Mouse (Mus musculus) liver, embryonic 16.5 days (tissue): Measurements from ENCODE around the gene Slc25a22. TPM values are rescaled to one million over a fixed set of nuclear protein-coding genes. Genes with fewer than 3 reads are reported as not detected.

ENCODE experiments used
- ATAC-seq: fragments of 200-750 bp; cut with Nextera tagmentation; 2 replicates; pipeline ENCODE4 v1.8.0; 2017; ENCODE audit warnings: low read depth, mild to moderate bottlenecking, moderate number of reproducible peaks, moderate library complexity
- H3K27ac ChIP-seq: fragments of 300-500 bp; sonication (generic); 2 replicates; pipeline ENCODE4 v1.5.1; 2014; ENCODE audit warnings: mild to moderate bottlenecking, low read length
- H3K27me3 ChIP-seq: fragments of 300-500 bp; sonication (generic); 2 replicates; pipeline ENCODE4 v1.6.1; 2014; ENCODE audit warnings: low read depth, low read length, mixed read lengths; ENCODE audit not compliant: control insufficient read depth, insufficient read depth
- H3K36me3 ChIP-seq: fragments of 300-500 bp; sonication (generic); 2 replicates; pipeline ENCODE4 v1.6.1; 2014; ENCODE audit warnings: mild to moderate bottlenecking; ENCODE audit not compliant: control insufficient read depth, insufficient read depth
- H3K4me1 ChIP-seq: fragments of 300-500 bp; sonication (generic); 2 replicates; pipeline ENCODE4 v1.6.1; 2014; ENCODE audit warnings: low read depth, low read length, mixed read lengths; ENCODE audit not compliant: control insufficient read depth
- H3K4me2 ChIP-seq: fragments of 300-500 bp; sonication (generic); 2 replicates; pipeline ENCODE4 v1.6.1; 2014; ENCODE audit warnings: low read depth, low read length, mixed read lengths
- H3K4me3 ChIP-seq: fragments of 300-500 bp; sonication (generic); 2 replicates; pipeline ENCODE4 v1.5.1; 2014; ENCODE audit warnings: low read depth, mild to moderate bottlenecking, low read length
- H3K9ac ChIP-seq: fragments of 300-500 bp; sonication (generic); 2 replicates; pipeline ENCODE4 v1.6.1; 2014; ENCODE audit warnings: low read depth, low read length
- H3K9me3 ChIP-seq: fragments of 300-500 bp; sonication (generic); replicated peaks from 2 replicates; pipeline ENCODE4 v1.6.1; 2016; ENCODE audit warnings: low read length; ENCODE audit not compliant: control insufficient read depth
- WGBS: fragments of 180-500 bp; shearing (Covaris S2); extraction: QIAGEN DNeasy Blood & Tissue Kit; methylation state at CpG from one replicate; pipeline ENCODE4 v1.1.7; 2014; ENCODE audit not compliant: insufficient replicate concordance; 5-methylcytosine and 5-hydroxymethylcytosine counted together
- polyA plus RNA-seq: library from polyadenylated mRNA; unstranded; fragments of >200 nt; fragmentation: Nextera tagmentation; extraction: Ambion mirVana; gene quantifications from 2 replicates; pipeline ENCODE4 v1.2.1, GENCODE M21; 2015

The Slc25a22 gene
- polyA plus RNA-seq, 1 experiment from 2014 or later = 20.7 TPM

GRCm38 (mm10) chr7:141462333-141462821, 24.7 kb upstream of the Slc25a22 start:
- no peaks in the 10 kb centered on the region for H3K36me3 ChIP-seq
- ATAC-seq = no peak
- peaks cover 71% of the 10 kb centered on the region for H3K27me3 ChIP-seq
- no peak overlapping the region for H3K9ac ChIP-seq
- peaks cover 24% of the 10 kb centered on the region for H3K4me1 ChIP-seq
- WGBS = 21% methylated on average over 5 of the region's 5 CpGs
- H3K4me2 ChIP-seq = peak overlapping the region; percentile 68; the same call in 1 of the 2 replicates
- no peak overlapping the region; the same call in 1 of the 2 replicates for H3K27ac ChIP-seq
- peak overlapping the region; percentile 57 for H3K4me3 ChIP-seq
- no peaks in the 10 kb centered on the region for H3K9me3 ChIP-seq

DNA sequence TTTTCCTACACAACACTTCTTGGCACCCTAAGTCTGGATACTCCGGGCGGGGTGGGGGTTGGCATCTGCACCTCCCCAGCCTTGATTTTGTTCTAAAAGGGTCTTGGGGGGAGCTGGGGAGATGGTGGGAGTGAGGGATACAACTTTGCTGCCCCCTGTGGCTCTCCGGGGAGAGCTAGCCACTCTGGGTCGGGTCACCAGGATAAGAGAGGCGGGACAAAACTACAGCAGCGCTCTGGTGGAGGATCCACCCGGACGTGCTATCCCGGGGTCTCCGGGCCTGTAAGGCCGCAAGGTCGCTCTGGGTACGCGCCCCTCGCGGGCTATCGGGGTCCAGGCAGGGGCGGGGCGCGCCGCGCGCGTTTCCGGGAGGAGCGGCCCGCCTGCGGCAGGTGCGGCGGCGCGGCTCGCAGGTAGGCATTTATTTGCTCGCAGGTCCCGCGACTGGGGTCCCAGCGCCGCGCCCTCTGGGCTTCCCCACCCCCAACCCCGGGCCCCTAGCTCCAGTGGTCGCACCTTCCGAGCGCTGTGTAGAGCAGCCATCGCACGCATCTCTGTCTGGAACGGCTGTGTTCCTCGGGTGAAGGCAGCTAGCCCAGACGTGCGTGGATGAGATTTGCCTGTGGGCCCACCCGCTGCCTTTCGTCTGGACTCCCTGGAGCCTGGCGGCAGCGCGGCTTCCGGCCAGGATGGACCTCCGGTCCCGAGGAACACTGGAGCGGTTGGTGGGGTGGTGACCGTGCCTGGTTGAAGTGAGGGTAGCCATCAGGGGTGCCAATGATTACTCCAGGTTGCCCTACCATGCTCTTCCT, 24.0 kb upstream of the Slc25a22 start:
- Histone ChIP-seq H3K4me2 (peak overlapping the region; percentile 68), H3K27me3 (peaks cover 71% of the 10 kb centered on the region), H3K4me1 (peaks cover 20% of the 10 kb centered on the region), H3K36me3 (no peaks in the 10 kb centered on the region), H3K4me3 (peak overlapping the region; percentile 57), H3K9ac (peak overlapping the region; percentile 28; the same call in 1 of the 2 replicates), H3K9me3 (no peaks in the 10 kb centered on the region), H3K27ac (no peak overlapping the region)
- ATAC-seq = no peak
- 3% methylated on average over 55 of the region's 59 CpGs for WGBS

GRCm38 (mm10) chr7:141460391-141461113, 22.9 kb upstream of the Slc25a22 start, which contains the start of gene Cracr2b:
Gene Cracr2b (plus strand): TSS chr7:141461094.
- Histone ChIP-seq H3K36me3 (no peaks in the 10 kb centered on the region), H3K4me1 (peaks cover 28% of the 10 kb centered on the region), H3K4me2 (peak within 1 kb of the TSS; percentile 68), H3K9me3 (no peaks in the 10 kb centered on the region), H3K4me3 (peak within 1 kb of the TSS; percentile 57), H3K27ac (no peak within 1 kb of the TSS), H3K27me3 (peaks cover 59% of the 10 kb centered on the region), H3K9ac (peak within 1 kb of the TSS; percentile 28; the same call in 1 of the 2 replicates)
- ATAC-seq = no peak
- WGBS = 59% methylated on average over 15 of the region's 15 CpGs

- no peak overlapping the region for H3K9ac ChIP-seq
- H3K4me2 ChIP-seq = no peak overlapping the region
- no peak overlapping the region for H3K27ac ChIP-seq
- no peaks in the 10 kb centered on the region for H3K36me3 ChIP-seq
- H3K4me1 ChIP-seq = peaks cover 26% of the 10 kb centered on the region
- no peak overlapping the region for H3K4me3 ChIP-seq
- no peak for ATAC-seq
- WGBS = 71% methylated on average over 5 of the region's 5 CpGs
- H3K27me3 ChIP-seq = peaks cover 54% of the 10 kb centered on the region
- no peaks in the 10 kb centered on the region for H3K9me3 ChIP-seq
Observed at GRCm38 (mm10) chr7:141460001-141460390, 22.3 kb upstream of the Slc25a22 start.

GRCm38 (mm10) chr7:141459301-141459711, 21.6 kb upstream of the Slc25a22 start:
- peaks cover 47% of the 10 kb centered on the region for H3K27me3 ChIP-seq
- no peaks in the 10 kb centered on the region for H3K36me3 ChIP-seq
- H3K27ac ChIP-seq = no peak overlapping the region
- H3K4me3 ChIP-seq = no peak overlapping the region
- peaks cover 25% of the 10 kb centered on the region for H3K4me1 ChIP-seq
- H3K4me2 ChIP-seq = no peak overlapping the region
- no peak for ATAC-seq
- no peaks in the 10 kb centered on the region for H3K9me3 ChIP-seq
- 83% methylated on average over 17 of the region's 17 CpGs for WGBS
- no peak overlapping the region for H3K9ac ChIP-seq

GRCm38 (mm10) chr7:141458661-141459060, 21.0 kb upstream of the Slc25a22 start:
- no peak overlapping the region for H3K4me3 ChIP-seq
- no peak overlapping the region for H3K4me2 ChIP-seq
- ATAC-seq = no peak
- H3K4me1 ChIP-seq = peaks cover 24% of the 10 kb centered on the region
- WGBS = 78% methylated on average over 11 of the region's 11 CpGs
- H3K36me3 ChIP-seq = no peaks in the 10 kb centered on the region
- peaks cover 40% of the 10 kb centered on the region for H3K27me3 ChIP-seq
- H3K9ac ChIP-seq = no peak overlapping the region
- no peak overlapping the region for H3K27ac ChIP-seq
- H3K9me3 ChIP-seq = no peaks in the 10 kb centered on the region

DNA sequence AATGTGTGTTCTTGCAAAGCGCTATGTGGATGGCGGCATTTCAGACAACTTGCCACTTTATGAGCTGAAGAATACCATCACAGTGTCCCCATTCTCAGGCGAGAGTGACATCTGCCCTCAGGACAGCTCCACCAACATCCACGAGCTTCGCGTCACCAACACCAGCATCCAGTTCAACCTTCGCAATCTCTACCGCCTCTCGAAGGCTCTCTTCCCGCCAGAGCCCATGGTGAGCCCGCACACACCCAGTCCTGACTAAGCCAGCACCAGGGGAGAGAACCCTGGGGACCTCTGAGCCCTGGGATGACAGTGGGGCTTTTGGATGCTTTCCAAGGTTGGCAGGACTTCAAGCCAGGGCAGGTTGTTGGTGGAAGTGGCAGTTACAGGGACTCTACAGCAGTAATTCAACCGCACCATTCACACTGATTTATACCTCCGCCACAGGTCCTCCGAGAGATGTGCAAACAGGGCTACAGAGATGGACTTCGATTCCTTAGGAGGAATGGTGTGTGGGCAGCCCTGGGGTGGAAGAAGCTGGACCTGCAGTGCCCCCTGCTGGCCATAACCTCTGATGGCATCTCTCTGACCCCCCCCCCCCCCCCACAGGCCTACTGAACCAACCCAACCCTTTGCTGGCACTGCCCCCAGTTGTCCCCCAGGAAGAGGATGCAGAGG, 20.4 kb upstream of the Slc25a22 start:
- Histone ChIP-seq H3K27ac (no peak overlapping the region), H3K9me3 (no peaks in the 10 kb centered on the region), H3K9ac (no peak overlapping the region), H3K4me1 (peaks cover 24% of the 10 kb centered on the region), H3K27me3 (peaks cover 35% of the 10 kb centered on the region), H3K4me2 (no peak overlapping the region), H3K36me3 (no peaks in the 10 kb centered on the region), H3K4me3 (no peak overlapping the region)
- ATAC-seq = no peak
- WGBS = 71% methylated on average over 15 of the region's 15 CpGs

DNA sequence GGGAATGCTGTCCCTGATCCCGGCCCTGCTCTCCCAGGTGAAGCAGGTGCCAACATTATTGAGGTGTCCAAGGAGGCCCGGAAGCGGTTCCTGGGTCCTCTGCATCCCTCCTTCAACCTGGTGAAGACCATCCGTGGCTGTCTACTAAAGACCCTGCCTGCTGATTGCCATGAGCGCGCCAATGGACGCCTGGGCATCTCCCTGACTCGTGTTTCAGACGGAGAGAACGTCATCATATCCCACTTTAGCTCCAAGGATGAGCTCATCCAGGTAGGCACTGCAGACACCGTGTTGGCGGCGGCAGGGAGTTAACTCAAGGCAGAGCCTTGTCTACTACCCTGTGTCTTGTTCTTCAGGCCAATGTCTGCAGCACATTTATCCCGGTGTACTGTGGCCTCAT, 19.5 kb upstream of the Slc25a22 start:
- no peak overlapping the region for H3K9ac ChIP-seq
- H3K27me3 ChIP-seq = peaks cover 26% of the 10 kb centered on the region
- 83% methylated on average over 14 of the region's 14 CpGs for WGBS
- H3K9me3 ChIP-seq = no peaks in the 10 kb centered on the region
- no peak for ATAC-seq
- H3K4me3 ChIP-seq = no peak overlapping the region
- H3K4me1 ChIP-seq = peaks cover 24% of the 10 kb centered on the region
- H3K36me3 ChIP-seq = no peaks in the 10 kb centered on the region
- H3K27ac ChIP-seq = no peak overlapping the region
- no peak overlapping the region for H3K4me2 ChIP-seq
